Mouse (Mus musculus): ENCODE measurements around the gene Atp1a3. TPM values are rescaled to one million over a fixed set of nuclear protein-coding genes. Genes with fewer than 3 reads are reported as not detected.
"Not testable (repeated sequence)": the region's sequence is repeated elsewhere in the genome, so short reads cannot be mapped to it uniquely, and the experiment has no call there.

Gene Atp1a3
- 1.4 and 1.5 TPM in 2 replicates for polyA plus RNA-seq (2014; fragmentation: Nextera tagmentation; extraction: Ambion mirVana)

- ATAC-seq (replicated peaks; ENCODE audit: low FRiP score) (no peak), DNase-seq (ENCODE audit: low spot score) (no peak)
- Histone ChIP-seq H3K4me1 (replicated peaks; ENCODE audit: control insufficient read depth, insufficient read depth, low read length) (peaks cover 9% of the 10 kb centered on the region), H3K4me2 (peak within 1 kb of the TSS; percentile 60), H3K27ac (ENCODE audit: low read depth, low read length) (no peak within 1 kb of the TSS), H3K9ac (ENCODE audit: low read depth, low read length) (no peak within 1 kb of the TSS), H3K27me3 (replicated peaks; ENCODE audit: control insufficient read depth, insufficient read depth, low read length) (peaks cover 73% of the 10 kb centered on the region), H3K4me3 (ENCODE audit: low read depth, low read length) (peak within 1 kb of the TSS; percentile 39), H3K9me3 (ENCODE audit: control insufficient read depth, low read length) (no peaks in the 10 kb centered on the region), H3K36me3 (ENCODE audit: control insufficient read depth, insufficient read depth, low read length) (no peaks in the 10 kb centered on the region)
- 3% methylated on average over 54 of the region's 54 CpGs for WGBS
Measured at GRCm38 (mm10) chr7:25005421-25006065, at the start of gene Atp1a3. Gene Atp1a3, minus strand, starts transcription at chr7:25005958.

- ATAC-seq (replicated peaks; ENCODE audit: low FRiP score) (peak; percentile 31), DNase-seq (ENCODE audit: low spot score) (no peak)
- Histone ChIP-seq H3K27ac (ENCODE audit: low read depth, low read length) (peak overlapping the region; percentile 1; the same call in 1 of the 2 replicates), H3K4me3 (ENCODE audit: low read depth, low read length) (no peak overlapping the region), H3K27me3 (replicated peaks; ENCODE audit: control insufficient read depth, insufficient read depth, low read length) (no peaks in the 10 kb centered on the region), H3K4me2 (no peak overlapping the region), H3K4me1 (replicated peaks; ENCODE audit: control insufficient read depth, insufficient read depth, low read length) (no peaks in the 10 kb centered on the region), H3K9me3 (ENCODE audit: control insufficient read depth, low read length) (no peaks in the 10 kb centered on the region), H3K36me3 (ENCODE audit: control insufficient read depth, insufficient read depth, low read length) (peaks cover 5% of the 10 kb centered on the region; the same call in 1 of the 2 replicates), H3K9ac (ENCODE audit: low read depth, low read length) (no peak overlapping the region)
- WGBS = 69% methylated on average over 3 of the region's 3 CpGs
Measured at GRCm38 (mm10) chr7:25052587-25052986, 46.8 kb upstream of the Atp1a3 start.

- no peaks in the 10 kb centered on the region for H3K27me3 ChIP-seq (replicated peaks; ENCODE audit: control insufficient read depth, insufficient read depth, low read length)
- H3K9ac ChIP-seq (ENCODE audit: low read depth, low read length) = no peak overlapping the region
- no peak for DNase-seq (ENCODE audit: low spot score)
- H3K36me3 ChIP-seq (ENCODE audit: control insufficient read depth, insufficient read depth, low read length) = peaks cover 2% of the 10 kb centered on the region; the same call in 1 of the 2 replicates
- 75% methylated on average over 16 of the region's 16 CpGs for WGBS
- H3K4me3 ChIP-seq (ENCODE audit: low read depth, low read length) = no peak overlapping the region
- ATAC-seq (replicated peaks; ENCODE audit: low FRiP score) = no peak
- H3K9me3 ChIP-seq (ENCODE audit: control insufficient read depth, low read length) = no peaks in the 10 kb centered on the region
- no peak overlapping the region for H3K4me2 ChIP-seq
- no peaks in the 10 kb centered on the region for H3K4me1 ChIP-seq (replicated peaks; ENCODE audit: control insufficient read depth, insufficient read depth, low read length)
- H3K27ac ChIP-seq (ENCODE audit: low read depth, low read length) = no peak overlapping the region
Measured at GRCm38 (mm10) chr7:25049295-25049930, 43.7 kb upstream of the Atp1a3 start.

GRCm38 (mm10) chr7:25047363-25047762 is 41.6 kb upstream of the Atp1a3 start:
- ATAC-seq (replicated peaks; ENCODE audit: low FRiP score) = no peak
- Histone ChIP-seq H3K4me2 (no peak overlapping the region), H3K36me3 (ENCODE audit: control insufficient read depth, insufficient read depth, low read length) (peaks cover 4% of the 10 kb centered on the region; the same call in 1 of the 2 replicates), H3K9ac (ENCODE audit: low read depth, low read length) (no peak overlapping the region), H3K9me3 (ENCODE audit: control insufficient read depth, low read length) (no peaks in the 10 kb centered on the region), H3K4me3 (ENCODE audit: low read depth, low read length) (no peak overlapping the region), H3K4me1 (replicated peaks; ENCODE audit: control insufficient read depth, insufficient read depth, low read length) (no peaks in the 10 kb centered on the region), H3K27ac (ENCODE audit: low read depth, low read length) (no peak overlapping the region), H3K27me3 (replicated peaks; ENCODE audit: control insufficient read depth, insufficient read depth, low read length) (no peaks in the 10 kb centered on the region)
- DNase-seq (ENCODE audit: low spot score) = no peak
- WGBS = 85% methylated on average over 8 of the region's 8 CpGs

GRCm38 (mm10) chr7:25044599-25044998 is 38.8 kb upstream of the Atp1a3 start:
- not testable (repeated sequence) for DNase-seq (ENCODE audit: low spot score); H3K4me2 ChIP-seq; H3K9me3 ChIP-seq (ENCODE audit: control insufficient read depth, low read length); ATAC-seq (replicated peaks; ENCODE audit: low FRiP score); H3K9ac ChIP-seq (ENCODE audit: low read depth, low read length); H3K4me3 ChIP-seq (ENCODE audit: low read depth, low read length); H3K27ac ChIP-seq (ENCODE audit: low read depth, low read length); H3K4me1 ChIP-seq (replicated peaks; ENCODE audit: control insufficient read depth, insufficient read depth, low read length); H3K27me3 ChIP-seq (replicated peaks; ENCODE audit: control insufficient read depth, insufficient read depth, low read length)
- 96% methylated on average over 7 of the region's 7 CpGs for WGBS
- H3K36me3 ChIP-seq (ENCODE audit: control insufficient read depth, insufficient read depth, low read length) = peaks cover 14% of the 10 kb centered on the region; the same call in 1 of the 2 replicates

GRCm38 (mm10) chr7:25041921-25042320 is 36.2 kb upstream of the Atp1a3 start:
- ATAC-seq (replicated peaks; ENCODE audit: low FRiP score) (no peak), DNase-seq (ENCODE audit: low spot score) (no peak)
- Histone ChIP-seq H3K9ac (ENCODE audit: low read depth, low read length) (no peak overlapping the region), H3K4me3 (ENCODE audit: low read depth, low read length) (no peak overlapping the region), H3K27me3 (replicated peaks; ENCODE audit: control insufficient read depth, insufficient read depth, low read length) (no peaks in the 10 kb centered on the region), H3K9me3 (ENCODE audit: control insufficient read depth, low read length) (no peaks in the 10 kb centered on the region), H3K4me1 (replicated peaks; ENCODE audit: control insufficient read depth, insufficient read depth, low read length) (no peaks in the 10 kb centered on the region), H3K27ac (ENCODE audit: low read depth, low read length) (no peak overlapping the region), H3K36me3 (ENCODE audit: control insufficient read depth, insufficient read depth, low read length) (peaks cover 15% of the 10 kb centered on the region; the same call in 1 of the 2 replicates), H3K4me2 (no peak overlapping the region)
- WGBS = 84% methylated on average over 12 of the region's 12 CpGs

GRCm38 (mm10) chr7:25035916-25036315 is 30.2 kb upstream of the Atp1a3 start:
- Histone ChIP-seq H3K4me3 (ENCODE audit: low read depth, low read length) (no peak overlapping the region), H3K9me3 (ENCODE audit: control insufficient read depth, low read length) (no peaks in the 10 kb centered on the region), H3K4me2 (no peak overlapping the region), H3K36me3 (ENCODE audit: control insufficient read depth, insufficient read depth, low read length) (peaks cover 9% of the 10 kb centered on the region; the same call in 1 of the 2 replicates), H3K4me1 (replicated peaks; ENCODE audit: control insufficient read depth, insufficient read depth, low read length) (no peaks in the 10 kb centered on the region), H3K27ac (ENCODE audit: low read depth, low read length) (no peak overlapping the region), H3K9ac (ENCODE audit: low read depth, low read length) (no peak overlapping the region), H3K27me3 (replicated peaks; ENCODE audit: control insufficient read depth, insufficient read depth, low read length) (no peaks in the 10 kb centered on the region)
- ATAC-seq (replicated peaks; ENCODE audit: low FRiP score) = no peak
- WGBS = 50% methylated on average over 7 of the region's 7 CpGs
- peak; percentile 64 for DNase-seq (ENCODE audit: low spot score)

GRCm38 (mm10) chr7:25034796-25035195 is 29.0 kb upstream of the Atp1a3 start:
- no peaks in the 10 kb centered on the region for H3K4me1 ChIP-seq (replicated peaks; ENCODE audit: control insufficient read depth, insufficient read depth, low read length)
- no peak overlapping the region for H3K4me3 ChIP-seq (ENCODE audit: low read depth, low read length)
- H3K4me2 ChIP-seq = no peak overlapping the region
- H3K36me3 ChIP-seq (ENCODE audit: control insufficient read depth, insufficient read depth, low read length) = peaks cover 7% of the 10 kb centered on the region; the same call in 1 of the 2 replicates
- no peak overlapping the region for H3K9ac ChIP-seq (ENCODE audit: low read depth, low read length)
- H3K27ac ChIP-seq (ENCODE audit: low read depth, low read length) = no peak overlapping the region
- DNase-seq (ENCODE audit: low spot score) (no peak), ATAC-seq (replicated peaks; ENCODE audit: low FRiP score) (no peak)
- H3K9me3 ChIP-seq (ENCODE audit: control insufficient read depth, low read length) = no peaks in the 10 kb centered on the region
- 80% methylated on average over 4 of the region's 4 CpGs for WGBS
- H3K27me3 ChIP-seq (replicated peaks; ENCODE audit: control insufficient read depth, insufficient read depth, low read length) = no peaks in the 10 kb centered on the region

Data from liver, embryonic 11.5 days (tissue).